Mouse (Mus musculus) limb, embryonic 14.5 days (tissue): ENCODE data around the gene Tsc22d2. TPM values are rescaled to one million over a fixed set of nuclear protein-coding genes. Genes with fewer than 3 reads are reported as not detected.

Experiments used
- ATAC-seq: fragments of 200-750 bp; cut with Nextera tagmentation; 2 replicates; pipeline ENCODE4 v1.8.0; 2017; ENCODE audit warnings: low read depth, moderate number of reproducible peaks, moderate TSS enrichment; ENCODE audit not compliant: low FRiP score
- DNase-seq: peaks from one replicate; pipeline ENCODE4 v3.0.0-alpha.2; 2015; ENCODE audit warnings: low spot score
- H3K27ac ChIP-seq: fragments of 300-500 bp; sonication (generic); replicated peaks from 2 replicates; pipeline ENCODE4 v1.5.1; 2014; ENCODE audit warnings: low read depth, mild to moderate bottlenecking, low read length, moderate library complexity, mixed read lengths
- H3K27me3 ChIP-seq: fragments of 300-500 bp; sonication (generic); 2 replicates; pipeline ENCODE4 v1.6.1; 2014; ENCODE audit warnings: low read length, mixed read lengths; ENCODE audit not compliant: control insufficient read depth, insufficient read depth
- H3K36me3 ChIP-seq: fragments of 300-500 bp; sonication (generic); 2 replicates; pipeline ENCODE4 v1.6.1; 2014; ENCODE audit warnings: mild to moderate bottlenecking, low read length, moderate library complexity, mixed read lengths; ENCODE audit not compliant: control insufficient read depth, insufficient read depth
- H3K4me1 ChIP-seq: fragments of 300-500 bp; sonication (generic); 2 replicates; pipeline ENCODE4 v1.6.1; 2014; ENCODE audit warnings: antibody characterized with exemption, low read length, mixed read lengths; ENCODE audit not compliant: control insufficient read depth, insufficient read depth
- H3K4me2 ChIP-seq: fragments of 300-500 bp; sonication (generic); replicated peaks from 2 replicates; pipeline ENCODE4 v1.6.1; 2014; ENCODE audit warnings: low read depth, mild to moderate bottlenecking, low read length, moderate library complexity; ENCODE audit not compliant: severe bottlenecking
- H3K4me3 ChIP-seq: fragments of 300-500 bp; sonication (generic); replicated peaks from 2 replicates; pipeline ENCODE4 v1.5.1; 2014; ENCODE audit warnings: low read length
- H3K9ac ChIP-seq: fragments of 300-500 bp; sonication (generic); 2 replicates; pipeline ENCODE4 v1.6.1; 2014; ENCODE audit warnings: mild to moderate bottlenecking, low read depth, low read length, moderate library complexity; ENCODE audit not compliant: severe bottlenecking
- H3K9me3 ChIP-seq: fragments of 300-500 bp; sonication (generic); 2 replicates; pipeline ENCODE4 v1.6.1; 2016; ENCODE audit warnings: low read length; ENCODE audit not compliant: control insufficient read depth
- POLR2A ChIP-seq: fragments of 200-500 bp; IDR thresholded peaks from 2 replicates; pipeline ENCODE4 v1.8.0; 2012; ENCODE audit warnings: inconsistent platforms, mild to moderate bottlenecking, moderate library complexity, borderline replicate concordance; ENCODE audit not compliant: insufficient read depth, insufficient read length; ENCODE audit errors: extremely low read depth
- WGBS: fragments of 180-500 bp; shearing (Covaris S2); extraction: QIAGEN DNeasy Blood & Tissue Kit; methylation state at CpG from one replicate; pipeline ENCODE4 v1.1.7; 2014; 5-methylcytosine and 5-hydroxymethylcytosine counted together
- polyA plus RNA-seq, 2 experiments: library from polyadenylated mRNA; depleted of rRNA in 1 of 2; stranded (reverse) in 1 of 2; unstranded in 1 of 2; fragments of >200 nt; fragmentation: Nextera tagmentation in 1 of 2; extraction: Ambion mirVana in 1 of 2; gene quantifications; 2 replicates each; pipeline versions ENCODE4 v1.2.1 to v1.2.3; 2012 to 2014

Tsc22d2 gene
- polyA plus RNA-seq, 2 experiments, result 17.1 to 19.6 TPM

- no peak for TF ChIP-seq POLR2A
- H3K36me3 ChIP-seq, result no peaks in the 10 kb centered on the region
- WGBS, result 81% methylated on average over 2 of the region's 2 CpGs
- no peak overlapping the region for H3K4me3 ChIP-seq
- H3K9ac ChIP-seq, result no peak overlapping the region
- H3K4me1 ChIP-seq, result no peaks in the 10 kb centered on the region
- H3K4me2 ChIP-seq, result no peak overlapping the region
- H3K27ac ChIP-seq, result no peak overlapping the region
- H3K9me3 ChIP-seq, result no peaks in the 10 kb centered on the region
- DNase-seq, result no peak
- no peak for ATAC-seq
- no peaks in the 10 kb centered on the region for H3K27me3 ChIP-seq
Measured at GRCm38 (mm10) chr3:58478755-58479455, 64.4 kb downstream of the Tsc22d2 start.

DNA sequence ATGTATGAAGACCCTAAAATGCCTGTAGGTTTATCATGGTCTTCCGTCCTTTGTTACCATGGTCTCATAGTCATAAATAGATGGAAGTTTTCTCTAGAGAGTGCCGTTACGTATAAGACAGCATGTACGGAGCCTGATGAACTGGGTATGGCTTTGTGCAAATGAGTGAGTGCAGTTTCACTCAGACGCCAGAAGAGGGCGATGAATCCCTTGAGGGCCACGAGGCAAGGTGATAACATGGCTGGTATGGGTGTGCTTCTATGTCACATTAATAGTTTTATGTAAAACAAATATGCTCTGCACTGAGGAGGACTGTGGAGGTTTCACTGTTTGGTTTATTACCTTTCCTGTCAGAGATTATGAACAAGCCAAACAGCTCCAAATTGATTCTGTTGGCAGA, 71.4 kb downstream of the Tsc22d2 start:
- DNase-seq (no peak), ATAC-seq (no peak)
- no peaks in the 10 kb centered on the region for H3K36me3 ChIP-seq
- H3K27ac ChIP-seq, result no peak overlapping the region
- 70% methylated on average over 7 of the region's 7 CpGs for WGBS
- no peaks in the 10 kb centered on the region for H3K9me3 ChIP-seq
- H3K9ac ChIP-seq, result no peak overlapping the region
- no peak overlapping the region for H3K4me2 ChIP-seq
- H3K27me3 ChIP-seq, result no peaks in the 10 kb centered on the region
- TF ChIP-seq POLR2A, result no peak
- H3K4me1 ChIP-seq, result no peaks in the 10 kb centered on the region
- H3K4me3 ChIP-seq, result no peak overlapping the region

- Histone ChIP-seq H3K9ac (no peak overlapping the region), H3K4me1 (no peaks in the 10 kb centered on the region), H3K4me3 (no peak overlapping the region), H3K4me2 (no peak overlapping the region), H3K36me3 (no peaks in the 10 kb centered on the region), H3K27me3 (no peaks in the 10 kb centered on the region), H3K27ac (no peak overlapping the region), H3K9me3 (no peaks in the 10 kb centered on the region)
- ATAC-seq (no peak), DNase-seq (no peak)
- WGBS, result 75% methylated on average over 3 of the region's 3 CpGs
- no peak for TF ChIP-seq POLR2A
Measured at GRCm38 (mm10) chr3:58487121-58487520, 72.6 kb downstream of the Tsc22d2 start.

- Histone ChIP-seq H3K36me3 (no peaks in the 10 kb centered on the region), H3K4me1 (no peaks in the 10 kb centered on the region), H3K4me2 (no peak overlapping the region), H3K27me3 (no peaks in the 10 kb centered on the region), H3K27ac (no peak overlapping the region), H3K4me3 (no peak overlapping the region), H3K9ac (no peak overlapping the region), H3K9me3 (no peaks in the 10 kb centered on the region)
- DNase-seq, result no peak
- 83% methylated on average over 8 of the region's 8 CpGs for WGBS
- ATAC-seq, result no peak
- no peak for TF ChIP-seq POLR2A
Measured at GRCm38 (mm10) chr3:58487999-58488775, 73.7 kb downstream of the Tsc22d2 start.

GRCm38 (mm10) chr3:58490787-58491186, 76.3 kb downstream of the Tsc22d2 start:
- Histone ChIP-seq H3K4me1 (no peaks in the 10 kb centered on the region), H3K27ac (no peak overlapping the region), H3K9ac (no peak overlapping the region), H3K36me3 (no peaks in the 10 kb centered on the region), H3K9me3 (no peaks in the 10 kb centered on the region), H3K27me3 (no peaks in the 10 kb centered on the region), H3K4me3 (no peak overlapping the region), H3K4me2 (no peak overlapping the region)
- no peak for TF ChIP-seq POLR2A
- no peak for ATAC-seq
- DNase-seq, result no peak
- WGBS, result 69% methylated on average over 7 of the region's 7 CpGs
